Mouse (Mus musculus) small intestine, adult 10 weeks (tissue): ENCODE data around the gene 9030624G23Rik. TPM values are rescaled to one million over a fixed set of nuclear protein-coding genes. Genes with fewer than 3 reads are reported as not detected.

ENCODE experiments used
- polyA plus RNA-seq: library from polyadenylated mRNA; stranded (reverse); fragments of 350-450 nt; fragmentation: Illumina TruSeq; extraction: RNeasy Lipid Tissue Mini Kit (QIAGEN cat#74804); gene quantifications from one replicate; pipeline ENCODE4 v1.2.3, GENCODE M21; 2014; ENCODE audit warnings: low replicate concordance

9030624G23Rik gene
- polyA plus RNA-seq, result not detected

DNA sequence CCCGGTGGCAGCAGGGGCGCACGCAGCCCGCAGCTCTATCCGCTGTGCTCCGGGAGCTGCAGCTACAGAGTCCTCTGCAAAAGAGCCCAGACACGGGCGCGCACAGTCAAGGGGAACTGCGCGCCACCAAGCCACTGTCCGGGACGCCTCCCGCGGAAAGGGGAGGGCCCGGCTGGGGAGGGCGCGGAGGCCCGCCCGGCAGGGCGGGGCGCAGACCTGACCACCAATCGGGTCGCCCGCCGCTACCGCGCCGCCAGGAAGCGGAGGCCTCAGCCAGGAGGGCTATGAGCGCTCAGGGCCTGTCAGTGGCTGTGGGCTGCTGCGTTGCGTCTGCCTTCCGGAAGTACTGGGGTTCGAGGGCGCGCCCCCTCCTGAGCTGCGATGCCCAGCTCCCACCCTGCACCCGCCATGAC lies at the start of gene 9030624G23Rik:
9030624G23Rik (minus strand) TSS at position 139 of the 413 bp plus-strand sequence.

